Mouse (Mus musculus): Measurements from ENCODE around the gene Cnnm2. TPM values are rescaled to one million over a fixed set of nuclear protein-coding genes. Genes with fewer than 3 reads are reported as not detected.

Gene Cnnm2
- polyA plus RNA-seq, 1 experiment from 2014 or later = 8.1 TPM

- Histone ChIP-seq H3K36me3 (ENCODE audit: control insufficient read depth, insufficient read depth, low read length) (no peaks in the 10 kb centered on the region), H3K9me3 (ENCODE audit: control insufficient read depth, low read length) (no peaks in the 10 kb centered on the region), H3K9ac (replicated peaks; ENCODE audit: low read length) (peak overlapping the region; percentile 78), H3K27ac (replicated peaks; ENCODE audit: low read depth, low read length) (no peak overlapping the region), H3K4me2 (ENCODE audit: low read length) (peak overlapping the region; percentile 100), H3K4me1 (ENCODE audit: control insufficient read depth, insufficient read depth, low read length) (peaks cover 32% of the 10 kb centered on the region), H3K4me3 (replicated peaks; ENCODE audit: low read depth, low read length) (peak overlapping the region; percentile 85), H3K27me3 (ENCODE audit: control insufficient read depth, insufficient read depth, low read length) (peaks cover 11% of the 10 kb centered on the region)
- 1% methylated on average over 19 of the region's 19 CpGs for WGBS
- ATAC-seq (ENCODE audit: low FRiP score, low TSS enrichment) (no peak), DNase-seq (peak; percentile 46)
These were observed 1.6 kb downstream of the Cnnm2 start for GRCm38 (mm10) chr19:46762992-46763342.

GRCm38 (mm10) chr19:46763356-46763755, 2.0 kb downstream of the Cnnm2 start:
- peak overlapping the region; percentile 100 for H3K4me2 ChIP-seq (ENCODE audit: low read length)
- no peak for ATAC-seq (ENCODE audit: low FRiP score, low TSS enrichment)
- H3K27me3 ChIP-seq (ENCODE audit: control insufficient read depth, insufficient read depth, low read length) = peaks cover 7% of the 10 kb centered on the region; the same call in 1 of the 2 replicates
- 10% methylated on average over 7 of the region's 7 CpGs for WGBS
- peak overlapping the region; percentile 78 for H3K9ac ChIP-seq (replicated peaks; ENCODE audit: low read length)
- no peak overlapping the region for H3K27ac ChIP-seq (replicated peaks; ENCODE audit: low read depth, low read length)
- no peaks in the 10 kb centered on the region for H3K36me3 ChIP-seq (ENCODE audit: control insufficient read depth, insufficient read depth, low read length)
- peaks cover 32% of the 10 kb centered on the region for H3K4me1 ChIP-seq (ENCODE audit: control insufficient read depth, insufficient read depth, low read length)
- peak overlapping the region; percentile 85 for H3K4me3 ChIP-seq (replicated peaks; ENCODE audit: low read depth, low read length)
- H3K9me3 ChIP-seq (ENCODE audit: control insufficient read depth, low read length) = no peaks in the 10 kb centered on the region
- DNase-seq = peak; percentile 35

GRCm38 (mm10) chr19:46763932-46764762, 2.8 kb downstream of the Cnnm2 start:
- DNase-seq = no peak
- 53% methylated on average over 12 of the region's 12 CpGs for WGBS

GRCm38 (mm10) chr19:46764763-46765117, 3.3 kb downstream of the Cnnm2 start:
- peaks cover 32% of the 10 kb centered on the region for H3K4me1 ChIP-seq (ENCODE audit: control insufficient read depth, insufficient read depth, low read length)
- no peaks in the 10 kb centered on the region for H3K36me3 ChIP-seq (ENCODE audit: control insufficient read depth, insufficient read depth, low read length)
- H3K9ac ChIP-seq (replicated peaks; ENCODE audit: low read length) = 0 out of 2 replicates have a peak overlapping the region, but pooled peaks have one; percentile 13
- ATAC-seq (ENCODE audit: low FRiP score, low TSS enrichment) (no peak), DNase-seq (peak; percentile 60)
- H3K27me3 ChIP-seq (ENCODE audit: control insufficient read depth, insufficient read depth, low read length) = no peaks in the 10 kb centered on the region
- H3K9me3 ChIP-seq (ENCODE audit: control insufficient read depth, low read length) = no peaks in the 10 kb centered on the region
- H3K4me2 ChIP-seq (ENCODE audit: low read length) = peak overlapping the region; percentile 100
- no peak overlapping the region for H3K27ac ChIP-seq (replicated peaks; ENCODE audit: low read depth, low read length)
- H3K4me3 ChIP-seq (replicated peaks; ENCODE audit: low read depth, low read length) = peak overlapping the region; percentile 85
- 40% methylated on average over 9 of the region's 9 CpGs for WGBS

More at GRCm38 (mm10) chr19:46763932-46764762, 2.8 kb downstream of the Cnnm2 start:
- peak overlapping the region; percentile 85 for H3K4me3 ChIP-seq (replicated peaks; ENCODE audit: low read depth, low read length)
- H3K4me2 ChIP-seq (ENCODE audit: low read length) = peak overlapping the region; percentile 100
- H3K27ac ChIP-seq (replicated peaks; ENCODE audit: low read depth, low read length) = no peak overlapping the region
- peaks cover 32% of the 10 kb centered on the region for H3K4me1 ChIP-seq (ENCODE audit: control insufficient read depth, insufficient read depth, low read length)
- peaks cover 2% of the 10 kb centered on the region; the same call in 1 of the 2 replicates for H3K27me3 ChIP-seq (ENCODE audit: control insufficient read depth, insufficient read depth, low read length)
- H3K9me3 ChIP-seq (ENCODE audit: control insufficient read depth, low read length) = no peaks in the 10 kb centered on the region
- no peak overlapping the region for H3K9ac ChIP-seq (replicated peaks; ENCODE audit: low read length)
- H3K36me3 ChIP-seq (ENCODE audit: control insufficient read depth, insufficient read depth, low read length) = no peaks in the 10 kb centered on the region
- no peak for ATAC-seq (ENCODE audit: low FRiP score, low TSS enrichment)

GRCm38 (mm10) chr19:46766125-46766524, 4.7 kb downstream of the Cnnm2 start:
- Histone ChIP-seq H3K4me2 (ENCODE audit: low read length) (peak overlapping the region; percentile 30; the same call in 1 of the 2 replicates), H3K36me3 (ENCODE audit: control insufficient read depth, insufficient read depth, low read length) (no peaks in the 10 kb centered on the region), H3K4me3 (replicated peaks; ENCODE audit: low read depth, low read length) (no peak overlapping the region), H3K27me3 (ENCODE audit: control insufficient read depth, insufficient read depth, low read length) (no peaks in the 10 kb centered on the region), H3K9me3 (ENCODE audit: control insufficient read depth, low read length) (no peaks in the 10 kb centered on the region), H3K27ac (replicated peaks; ENCODE audit: low read depth, low read length) (no peak overlapping the region), H3K4me1 (ENCODE audit: control insufficient read depth, insufficient read depth, low read length) (peaks cover 32% of the 10 kb centered on the region), H3K9ac (replicated peaks; ENCODE audit: low read length) (no peak overlapping the region)
- DNase-seq (no peak), ATAC-seq (ENCODE audit: low FRiP score, low TSS enrichment) (no peak)
- WGBS = 72% methylated on average over 5 of the region's 5 CpGs

GRCm38 (mm10) chr19:46769759-46770158, 8.4 kb downstream of the Cnnm2 start:
- Histone ChIP-seq H3K9me3 (ENCODE audit: control insufficient read depth, low read length) (no peaks in the 10 kb centered on the region), H3K36me3 (ENCODE audit: control insufficient read depth, insufficient read depth, low read length) (no peaks in the 10 kb centered on the region), H3K27ac (replicated peaks; ENCODE audit: low read depth, low read length) (no peak overlapping the region), H3K4me3 (replicated peaks; ENCODE audit: low read depth, low read length) (no peak overlapping the region), H3K9ac (replicated peaks; ENCODE audit: low read length) (no peak overlapping the region), H3K4me1 (ENCODE audit: control insufficient read depth, insufficient read depth, low read length) (peaks cover 11% of the 10 kb centered on the region), H3K4me2 (ENCODE audit: low read length) (no peak overlapping the region), H3K27me3 (ENCODE audit: control insufficient read depth, insufficient read depth, low read length) (no peaks in the 10 kb centered on the region)
- DNase-seq (no peak), ATAC-seq (ENCODE audit: low FRiP score, low TSS enrichment) (no peak)
- WGBS = 89% methylated on average over 11 of the region's 11 CpGs

- H3K9me3 ChIP-seq (ENCODE audit: control insufficient read depth, low read length) = no peaks in the 10 kb centered on the region
- no peak overlapping the region for H3K4me2 ChIP-seq (ENCODE audit: low read length)
- WGBS = 87% methylated on average over 6 of the region's 6 CpGs
- H3K36me3 ChIP-seq (ENCODE audit: control insufficient read depth, insufficient read depth, low read length) = no peaks in the 10 kb centered on the region
- H3K27me3 ChIP-seq (ENCODE audit: control insufficient read depth, insufficient read depth, low read length) = no peaks in the 10 kb centered on the region
- H3K27ac ChIP-seq (replicated peaks; ENCODE audit: low read depth, low read length) = no peak overlapping the region
- H3K4me1 ChIP-seq (ENCODE audit: control insufficient read depth, insufficient read depth, low read length) = no peaks in the 10 kb centered on the region
- no peak for ATAC-seq (ENCODE audit: low FRiP score, low TSS enrichment)
- no peak overlapping the region for H3K4me3 ChIP-seq (replicated peaks; ENCODE audit: low read depth, low read length)
- no peak overlapping the region for H3K9ac ChIP-seq (replicated peaks; ENCODE audit: low read length)
- DNase-seq = no peak
These were observed 10.4 kb downstream of the Cnnm2 start for GRCm38 (mm10) chr19:46771801-46772200.

- no peak overlapping the region for H3K27ac ChIP-seq (replicated peaks; ENCODE audit: low read depth, low read length)
- H3K9ac ChIP-seq (replicated peaks; ENCODE audit: low read length) = no peak overlapping the region
- H3K9me3 ChIP-seq (ENCODE audit: control insufficient read depth, low read length) = no peaks in the 10 kb centered on the region
- ATAC-seq (ENCODE audit: low FRiP score, low TSS enrichment) (no peak), DNase-seq (no peak)
- H3K4me1 ChIP-seq (ENCODE audit: control insufficient read depth, insufficient read depth, low read length) = no peaks in the 10 kb centered on the region
- no peak overlapping the region for H3K4me2 ChIP-seq (ENCODE audit: low read length)
- H3K36me3 ChIP-seq (ENCODE audit: control insufficient read depth, insufficient read depth, low read length) = no peaks in the 10 kb centered on the region
- H3K4me3 ChIP-seq (replicated peaks; ENCODE audit: low read depth, low read length) = no peak overlapping the region
- 63% methylated on average over 5 of the region's 5 CpGs for WGBS
- H3K27me3 ChIP-seq (ENCODE audit: control insufficient read depth, insufficient read depth, low read length) = no peaks in the 10 kb centered on the region
These were observed 15.0 kb downstream of the Cnnm2 start for GRCm38 (mm10) chr19:46776391-46776790.

- 88% methylated on average over 3 of the region's 3 CpGs for WGBS
These were observed 15.5 kb downstream of the Cnnm2 start for GRCm38 (mm10) chr19:46776850-46777249.

More at GRCm38 (mm10) chr19:46776850-46777249, 15.5 kb downstream of the Cnnm2 start:
- H3K36me3 ChIP-seq (ENCODE audit: control insufficient read depth, insufficient read depth, low read length) = no peaks in the 10 kb centered on the region
- H3K4me1 ChIP-seq (ENCODE audit: control insufficient read depth, insufficient read depth, low read length) = no peaks in the 10 kb centered on the region
- ATAC-seq (ENCODE audit: low FRiP score, low TSS enrichment) (no peak), DNase-seq (no peak)
- H3K27me3 ChIP-seq (ENCODE audit: control insufficient read depth, insufficient read depth, low read length) = no peaks in the 10 kb centered on the region
- H3K9ac ChIP-seq (replicated peaks; ENCODE audit: low read length) = no peak overlapping the region
- H3K4me3 ChIP-seq (replicated peaks; ENCODE audit: low read depth, low read length) = no peak overlapping the region
- H3K27ac ChIP-seq (replicated peaks; ENCODE audit: low read depth, low read length) = no peak overlapping the region
- H3K4me2 ChIP-seq (ENCODE audit: low read length) = no peak overlapping the region
- no peaks in the 10 kb centered on the region for H3K9me3 ChIP-seq (ENCODE audit: control insufficient read depth, low read length)
